Mouse (Mus musculus): ENCODE data around the gene Nr5a1. TPM values are rescaled to one million over a fixed set of nuclear protein-coding genes. Genes with fewer than 3 reads are reported as not detected.

The Nr5a1 gene
- polyA plus RNA-seq, 1 experiment = not detected

DNA sequence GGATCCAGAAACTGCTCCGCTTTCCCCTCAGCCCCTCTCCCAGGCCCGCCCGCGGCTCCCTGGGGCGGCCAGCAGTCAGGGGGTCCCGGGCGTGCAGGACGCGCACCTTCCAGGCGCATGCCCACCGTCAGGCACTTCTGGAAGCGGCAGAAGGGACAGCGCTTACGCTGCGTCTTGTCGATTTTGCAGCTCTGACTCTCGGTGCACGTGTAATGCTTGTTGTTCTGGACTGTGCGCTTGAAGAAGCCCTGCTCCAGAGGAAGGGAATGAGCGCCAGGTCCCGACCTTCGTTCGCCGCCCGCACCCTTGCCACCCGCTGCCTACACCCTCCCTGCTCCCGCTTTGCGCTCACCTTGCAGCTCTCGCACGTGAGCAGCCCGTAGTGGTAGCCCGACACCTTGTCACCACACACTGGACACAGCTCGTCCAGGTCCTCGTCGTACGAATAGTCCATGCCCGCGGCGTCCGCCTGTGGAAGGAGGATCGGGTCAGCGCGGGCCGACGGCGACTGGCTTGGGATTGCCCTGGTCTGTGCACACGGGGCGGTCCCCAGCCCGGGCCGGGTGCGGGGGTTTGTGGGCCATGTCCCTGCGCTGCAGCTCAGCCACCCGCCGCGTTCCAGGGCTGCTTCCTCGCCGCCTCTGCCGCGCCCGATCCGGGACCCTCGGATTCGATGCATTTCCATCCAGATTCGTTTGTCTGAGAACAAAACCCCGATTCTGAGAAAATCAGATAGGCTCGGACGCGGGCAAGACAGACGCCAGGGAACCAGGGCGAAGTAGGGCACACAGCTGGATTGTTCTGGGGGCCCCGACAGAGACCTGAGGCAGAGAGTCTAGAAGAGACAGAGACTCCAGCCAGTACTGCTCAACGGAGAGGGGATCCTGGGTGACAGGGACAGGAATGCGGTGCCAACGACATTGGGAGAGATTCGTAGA lies 3.8 kb downstream of the Nr5a1 start:
- WGBS = 2% methylated on average over 75 of the region's 75 CpGs
- Histone ChIP-seq H3K4me3 (ENCODE audit: insufficient read depth, low read depth, low read length) (no peak overlapping the region), H3K27ac (ENCODE audit: insufficient read depth, low read depth, low read length) (no peak overlapping the region), H3K4me1 (ENCODE audit: control insufficient read depth, insufficient read depth, low read length) (peaks cover 17% of the 10 kb centered on the region)
- TF ChIP-seq CTCF (IDR thresholded peaks at IDR 0.05; ENCODE audit: insufficient read depth, low read depth, low read length) (no peak), POLR2A (IDR thresholded peaks at IDR 0.05; ENCODE audit: insufficient read depth, low read depth, low read length) (no peak)

DNA sequence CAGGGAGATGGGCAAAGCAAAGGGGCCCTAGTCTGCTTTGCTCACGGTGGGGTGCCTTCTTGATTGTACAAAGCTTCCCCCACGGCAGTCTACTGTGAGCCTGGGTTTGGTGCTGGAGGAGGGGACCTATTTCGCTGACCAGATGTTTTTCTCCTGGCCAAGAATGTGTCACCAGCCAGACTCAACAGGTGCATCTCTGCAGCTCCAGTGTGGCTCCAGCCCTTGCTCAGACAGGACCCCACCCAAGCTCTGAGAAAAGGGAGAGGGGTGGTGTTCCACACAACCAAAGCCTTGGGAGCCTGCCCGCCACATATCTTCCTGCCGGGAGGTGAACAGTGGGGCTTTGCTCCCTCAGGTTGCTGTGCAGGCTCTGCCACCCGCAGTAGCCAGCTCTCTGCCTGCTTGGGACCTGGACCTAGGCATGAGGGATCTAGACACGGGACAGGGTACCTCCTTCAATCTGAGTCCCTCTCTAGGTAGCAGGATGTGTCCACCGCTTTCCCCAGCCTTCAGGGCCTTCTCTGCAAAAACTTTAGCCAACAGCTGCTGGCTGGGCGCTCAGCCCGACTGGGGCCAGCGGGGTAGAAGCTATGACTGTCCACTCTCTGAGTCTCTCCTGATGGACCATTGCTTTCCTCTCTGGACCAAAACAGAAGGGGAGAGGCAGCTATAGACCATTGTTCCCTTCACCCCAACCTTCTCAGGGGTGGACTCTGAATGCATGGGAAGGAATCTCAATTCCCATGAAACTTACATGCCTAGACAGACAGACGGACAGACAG lies 5.2 kb downstream of the Nr5a1 start:
- Histone ChIP-seq H3K27ac (ENCODE audit: insufficient read depth, low read depth, low read length) (no peak overlapping the region), H3K4me1 (ENCODE audit: control insufficient read depth, insufficient read depth, low read length) (peaks cover 17% of the 10 kb centered on the region), H3K4me3 (ENCODE audit: insufficient read depth, low read depth, low read length) (no peak overlapping the region)
- TF ChIP-seq CTCF (IDR thresholded peaks at IDR 0.05; ENCODE audit: insufficient read depth, low read depth, low read length) (no peak), POLR2A (IDR thresholded peaks at IDR 0.05; ENCODE audit: insufficient read depth, low read depth, low read length) (no peak)
- 27% methylated on average over 12 of the region's 12 CpGs for WGBS

DNA sequence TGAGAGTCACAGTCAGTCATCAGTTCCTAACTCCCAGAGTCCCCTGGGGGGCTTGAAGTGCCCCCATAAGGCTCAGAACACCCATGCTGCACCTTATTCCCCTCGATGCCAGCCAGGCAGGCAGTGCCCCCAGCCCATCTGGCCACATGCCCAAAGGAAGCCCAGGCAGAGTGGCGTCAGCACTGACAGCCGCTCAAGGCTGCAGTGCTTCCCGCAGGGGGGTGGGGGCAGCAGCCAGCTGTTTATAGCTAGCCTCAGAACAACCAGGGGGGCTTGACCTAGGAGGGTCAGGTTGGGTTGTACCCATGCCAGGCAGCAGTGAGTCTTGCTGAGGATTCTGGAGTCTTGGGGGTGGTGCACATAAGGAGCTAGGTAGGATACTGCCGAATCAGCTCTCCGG lies 7.7 kb downstream of the Nr5a1 start:
- Histone ChIP-seq H3K4me3 (ENCODE audit: insufficient read depth, low read depth, low read length) (no peak overlapping the region), H3K4me1 (ENCODE audit: control insufficient read depth, insufficient read depth, low read length) (peaks cover 13% of the 10 kb centered on the region), H3K27ac (ENCODE audit: insufficient read depth, low read depth, low read length) (no peak overlapping the region)
- TF ChIP-seq CTCF (IDR thresholded peaks at IDR 0.05; ENCODE audit: insufficient read depth, low read depth, low read length) (no peak), POLR2A (IDR thresholded peaks at IDR 0.05; ENCODE audit: insufficient read depth, low read depth, low read length) (no peak)
- WGBS = 37% methylated on average over 6 of the region's 6 CpGs

DNA sequence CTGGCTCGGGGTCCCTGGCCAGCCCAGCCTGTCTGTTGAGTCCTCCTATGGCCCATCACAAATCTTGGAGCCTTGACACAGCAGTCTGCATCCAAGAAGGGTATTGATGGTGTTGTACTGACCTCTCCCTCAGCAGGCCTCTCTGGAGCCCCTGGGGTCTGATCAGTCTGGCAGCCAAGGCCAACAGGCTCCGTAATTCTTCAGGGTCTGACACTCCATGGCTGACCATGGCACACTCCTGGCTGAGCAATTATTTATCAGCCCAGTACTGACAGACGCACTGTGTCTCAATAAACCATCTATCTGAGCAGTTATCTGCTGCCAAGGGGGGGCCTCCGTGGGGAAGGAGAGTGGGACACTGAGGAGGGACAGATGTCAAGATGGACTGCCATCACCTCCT lies 9.3 kb downstream of the Nr5a1 start:
- H3K4me3 ChIP-seq (ENCODE audit: insufficient read depth, low read depth, low read length) = no peak overlapping the region
- 72% methylated on average over 4 of the region's 4 CpGs for WGBS
- TF ChIP-seq POLR2A (IDR thresholded peaks at IDR 0.05; ENCODE audit: insufficient read depth, low read depth, low read length) (no peak), CTCF (IDR thresholded peaks at IDR 0.05; ENCODE audit: insufficient read depth, low read depth, low read length) (no peak)
- no peaks in the 10 kb centered on the region for H3K4me1 ChIP-seq (ENCODE audit: control insufficient read depth, insufficient read depth, low read length)
- H3K27ac ChIP-seq (ENCODE audit: insufficient read depth, low read depth, low read length) = no peak overlapping the region

DNA sequence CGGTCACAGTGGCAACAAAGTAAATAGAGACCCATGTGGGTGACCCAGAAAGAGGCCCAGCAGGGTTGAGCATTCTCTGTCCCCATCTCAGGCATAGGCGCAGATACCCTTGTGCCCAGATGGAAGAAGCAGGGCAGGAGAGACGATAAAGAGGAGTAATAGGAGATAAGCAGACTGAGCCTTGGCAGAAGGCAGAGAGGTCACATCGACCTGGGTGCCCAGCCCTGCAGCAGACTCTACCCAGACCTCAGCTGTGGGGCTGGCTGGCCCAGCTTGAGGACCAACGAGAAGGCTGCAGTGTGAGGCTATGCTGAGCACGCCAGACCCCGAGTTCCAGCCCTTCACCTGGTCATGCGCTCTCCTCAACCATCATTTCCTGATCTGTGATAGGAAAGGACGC lies 10.0 kb downstream of the Nr5a1 start:
- 87% methylated on average over 9 of the region's 9 CpGs for WGBS
- no peak overlapping the region for H3K4me3 ChIP-seq (ENCODE audit: insufficient read depth, low read depth, low read length)
- H3K27ac ChIP-seq (ENCODE audit: insufficient read depth, low read depth, low read length) = no peak overlapping the region
- H3K4me1 ChIP-seq (ENCODE audit: control insufficient read depth, insufficient read depth, low read length) = no peaks in the 10 kb centered on the region
- TF ChIP-seq POLR2A (IDR thresholded peaks at IDR 0.05; ENCODE audit: insufficient read depth, low read depth, low read length) (no peak), CTCF (IDR thresholded peaks at IDR 0.05; ENCODE audit: insufficient read depth, low read depth, low read length) (no peak)

DNA sequence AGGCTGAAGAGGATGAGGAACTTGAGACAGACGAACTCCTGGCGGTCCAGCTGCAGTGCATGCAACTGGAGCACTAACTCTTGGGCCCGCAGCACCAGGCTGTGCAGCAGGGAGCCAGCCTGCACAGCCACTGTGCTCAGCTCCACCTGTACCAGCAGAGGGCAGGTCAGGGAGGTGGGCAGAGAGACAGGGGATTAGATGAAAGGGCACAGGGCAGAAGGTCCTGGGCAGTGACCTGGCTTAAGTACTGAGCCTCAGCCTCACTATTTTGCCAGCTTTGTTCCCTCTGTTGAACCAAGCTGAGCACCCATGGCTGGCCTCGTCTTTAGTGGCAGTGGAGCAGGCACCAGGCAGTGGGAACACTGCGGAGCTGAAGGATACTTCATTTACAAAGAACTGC lies 14.2 kb downstream of the Nr5a1 start:
- TF ChIP-seq POLR2A (IDR thresholded peaks at IDR 0.05; ENCODE audit: insufficient read depth, low read depth, low read length) = no peak
- no peak for TF ChIP-seq CTCF (IDR thresholded peaks at IDR 0.05; ENCODE audit: insufficient read depth, low read depth, low read length)
- H3K27ac ChIP-seq (ENCODE audit: insufficient read depth, low read depth, low read length) = no peak overlapping the region
- H3K4me3 ChIP-seq (ENCODE audit: insufficient read depth, low read depth, low read length) = no peak overlapping the region
- 71% methylated on average over 5 of the region's 5 CpGs for WGBS
- peaks cover 4% of the 10 kb centered on the region; the same call in 1 of the 2 replicates for H3K4me1 ChIP-seq (ENCODE audit: control insufficient read depth, insufficient read depth, low read length)

DNA sequence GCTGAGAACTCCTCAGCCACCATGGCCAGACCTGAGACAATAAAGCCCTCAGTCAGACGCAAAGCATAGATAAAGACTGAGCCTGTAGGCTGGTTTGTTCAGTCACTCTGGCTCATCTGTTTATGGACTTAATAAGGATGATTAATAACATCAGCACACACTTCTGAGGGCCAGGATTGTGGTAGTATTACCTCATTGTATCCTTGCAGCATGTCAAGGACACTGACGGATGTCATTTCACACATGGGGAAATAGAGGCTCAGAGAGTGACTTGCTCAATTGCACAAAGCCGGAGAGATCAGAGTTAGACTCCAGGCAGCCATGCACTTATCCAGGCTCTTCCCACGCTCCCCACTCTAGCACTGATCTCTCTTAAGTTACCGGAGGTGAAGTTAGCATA lies 15.7 kb downstream of the Nr5a1 start:
- Histone ChIP-seq H3K4me3 (ENCODE audit: insufficient read depth, low read depth, low read length) (no peak overlapping the region), H3K4me1 (ENCODE audit: control insufficient read depth, insufficient read depth, low read length) (peaks cover 4% of the 10 kb centered on the region; the same call in 1 of the 2 replicates), H3K27ac (ENCODE audit: insufficient read depth, low read depth, low read length) (no peak overlapping the region)
- TF ChIP-seq CTCF (IDR thresholded peaks at IDR 0.05; ENCODE audit: insufficient read depth, low read depth, low read length) = no peak
- TF ChIP-seq POLR2A (IDR thresholded peaks at IDR 0.05; ENCODE audit: insufficient read depth, low read depth, low read length) = no peak
- WGBS = 95% methylated on average over 5 of the region's 5 CpGs

DNA sequence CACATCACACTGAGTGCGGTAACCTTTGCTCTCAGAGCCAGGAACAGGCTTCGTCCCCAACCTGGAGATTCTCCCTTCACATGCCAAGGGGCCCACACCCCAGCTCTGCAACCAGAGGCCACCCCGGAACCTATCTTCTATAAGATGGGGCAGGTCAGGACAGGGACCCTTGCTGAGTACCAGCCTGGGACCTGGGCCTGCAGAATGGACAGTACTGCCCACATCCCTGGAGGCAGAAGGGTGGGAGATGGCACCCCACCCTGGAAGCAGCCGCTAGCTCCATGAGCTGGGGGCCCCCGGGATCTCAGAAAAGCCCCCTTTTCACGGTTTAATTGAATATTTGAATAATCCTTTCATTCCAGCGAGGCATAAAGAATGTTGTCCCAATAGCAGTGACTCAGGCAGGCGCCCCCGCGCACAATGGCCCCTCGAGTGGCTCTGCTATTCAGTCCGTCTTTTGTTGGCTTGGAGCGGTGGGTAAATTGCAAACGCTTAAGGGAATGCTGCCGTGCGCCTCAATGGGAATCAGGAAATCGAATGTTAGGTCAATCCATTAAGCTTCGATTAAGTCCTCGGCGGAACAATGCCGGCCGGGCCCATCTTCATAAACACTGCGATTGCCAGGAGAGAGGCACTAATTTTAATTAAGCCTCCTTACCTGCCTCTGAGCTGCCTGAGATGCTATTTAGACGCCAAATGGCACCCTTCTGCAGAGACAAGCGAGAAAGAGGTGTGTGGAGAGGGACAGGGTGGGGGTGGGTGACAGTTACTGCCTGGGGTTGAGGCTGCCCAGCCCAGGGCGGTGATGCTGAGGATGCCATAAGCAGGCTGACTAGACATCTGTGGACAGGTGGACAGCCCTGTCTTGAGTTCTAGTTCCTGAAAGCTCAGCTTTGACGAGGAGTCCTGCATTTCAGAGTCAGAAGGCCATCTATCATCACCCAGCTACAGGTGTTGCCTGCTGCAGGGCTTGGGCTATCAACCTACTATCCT lies 16.9 kb downstream of the Nr5a1 start:
- Histone ChIP-seq H3K4me3 (ENCODE audit: insufficient read depth, low read depth, low read length) (no peak overlapping the region), H3K27ac (ENCODE audit: insufficient read depth, low read depth, low read length) (no peak overlapping the region), H3K4me1 (ENCODE audit: control insufficient read depth, insufficient read depth, low read length) (peaks cover 4% of the 10 kb centered on the region; the same call in 1 of the 2 replicates)
- 30% methylated on average over 27 of the region's 27 CpGs for WGBS
- TF ChIP-seq POLR2A (IDR thresholded peaks at IDR 0.05; ENCODE audit: insufficient read depth, low read depth, low read length) (no peak), CTCF (IDR thresholded peaks at IDR 0.05; ENCODE audit: insufficient read depth, low read depth, low read length) (no peak)

Measured in olfactory bulb, adult 2 months (tissue).